Mouse (Mus musculus) T-helper 2 cell (primary cell): ENCODE measurements around the gene Tmem138.

Experiments
- in situ Hi-C: fragments of 300-600 bp; cut with MboI, MseI; formaldehyde crosslinking; loops from one replicate; pipeline ENCODE4 v1.15.1; 2025; ENCODE audit warnings: high pct_unique_total_duplicates

Tmem138 gene

DNA sequence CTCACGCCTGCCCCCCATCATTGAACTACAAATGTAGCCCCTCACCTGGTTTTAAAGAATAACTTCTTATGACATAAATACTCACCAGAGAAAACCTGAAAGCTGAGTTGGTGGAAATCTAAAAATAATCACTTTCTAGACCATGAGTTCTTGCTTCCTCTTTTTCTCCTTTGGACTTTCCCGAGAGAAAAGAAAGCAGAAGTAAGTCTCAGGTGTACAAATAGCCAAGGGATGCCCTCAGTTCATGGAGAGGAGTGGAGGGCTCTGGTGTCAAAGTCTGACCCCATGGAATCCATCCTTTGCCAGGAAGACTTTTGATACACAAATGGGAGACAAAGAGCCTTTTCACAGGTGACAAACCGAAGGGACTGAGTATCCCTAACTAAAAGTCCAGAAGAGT, 3.6 kb upstream of the Tmem138 start:
- in situ Hi-C loops = no loop called here

DNA sequence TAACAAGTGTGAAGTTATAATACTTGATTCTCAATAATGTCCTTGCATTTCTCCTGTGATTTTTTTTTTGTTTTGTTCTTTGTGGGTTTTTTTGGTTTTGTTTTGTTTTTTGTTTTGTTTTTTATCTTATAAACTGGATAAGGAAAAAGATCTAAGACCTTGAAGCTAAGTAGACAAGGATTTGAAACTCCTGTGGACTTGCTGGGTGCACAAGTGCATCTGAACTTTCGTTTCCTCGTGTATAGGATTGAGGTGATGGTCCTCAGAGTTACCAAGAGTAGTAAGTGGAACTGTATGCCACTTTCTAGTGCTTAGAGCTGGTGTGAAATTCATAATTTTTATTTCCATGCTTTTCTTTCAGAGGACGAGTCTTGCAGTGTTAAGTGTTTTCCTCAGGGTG, 2.9 kb upstream of the Tmem138 start:
- in situ Hi-C loops = no loop called here

DNA sequence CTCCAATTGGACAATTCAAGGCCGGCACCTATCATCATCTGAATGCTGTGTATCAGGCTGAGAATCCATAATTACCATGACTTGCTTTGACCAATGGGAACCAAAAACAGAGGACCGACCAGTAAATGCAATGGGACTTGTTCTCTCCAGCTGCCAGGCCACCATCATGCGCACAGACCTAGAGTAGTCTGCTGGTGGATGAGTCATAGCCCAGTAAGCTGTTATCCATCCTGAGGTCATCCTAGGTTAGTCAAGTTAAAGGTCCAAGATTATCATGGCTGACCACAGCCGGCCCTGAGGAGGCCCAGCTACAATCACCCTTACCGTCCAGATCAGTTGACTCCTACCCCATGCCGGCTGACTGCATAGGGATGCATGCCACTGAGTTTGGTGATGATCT, 7.5 kb downstream of the Tmem138 start:
- in situ Hi-C loops = no loop called here

DNA sequence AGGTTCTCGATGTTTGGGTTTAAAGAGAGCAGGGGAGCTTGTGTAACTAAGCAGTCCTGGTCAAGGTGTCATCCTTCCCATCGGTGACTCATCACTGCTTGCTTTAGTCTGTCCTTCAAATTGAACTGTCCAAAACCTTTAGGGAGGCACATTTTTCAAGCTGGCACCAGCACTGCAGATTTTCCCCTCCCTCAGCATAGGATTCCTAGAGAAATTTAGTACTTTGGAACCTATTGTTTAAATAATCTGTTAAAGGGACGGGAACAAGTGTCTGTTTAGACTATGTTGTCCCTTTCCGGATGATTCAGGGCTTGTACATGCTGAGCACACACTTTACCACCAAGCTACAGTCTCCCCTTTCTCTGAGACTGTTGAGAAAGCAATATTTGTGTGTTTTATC, 11.9 kb downstream of the Tmem138 start:
- in situ Hi-C loops = no loop called here

DNA sequence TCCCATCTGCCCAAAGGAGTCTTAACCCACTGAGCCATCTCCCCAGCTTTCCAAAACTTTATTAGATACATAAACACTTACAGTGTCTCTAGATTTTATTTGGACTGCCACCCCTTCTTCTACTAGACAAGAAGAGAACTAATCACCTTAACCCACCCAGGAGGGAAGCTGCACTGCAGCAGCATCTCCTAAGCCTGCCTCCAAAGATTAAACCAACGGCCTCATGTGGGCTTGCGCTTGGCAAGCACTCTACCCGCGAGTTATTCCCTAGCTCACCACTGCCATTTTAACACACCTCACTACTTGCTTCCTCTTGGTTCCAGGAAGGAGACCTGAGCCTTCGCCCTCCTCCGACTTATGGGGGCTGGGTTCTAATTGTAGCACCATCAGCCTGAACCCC, 12.9 kb downstream of the Tmem138 start:
- in situ Hi-C loops = no loop called here

DNA sequence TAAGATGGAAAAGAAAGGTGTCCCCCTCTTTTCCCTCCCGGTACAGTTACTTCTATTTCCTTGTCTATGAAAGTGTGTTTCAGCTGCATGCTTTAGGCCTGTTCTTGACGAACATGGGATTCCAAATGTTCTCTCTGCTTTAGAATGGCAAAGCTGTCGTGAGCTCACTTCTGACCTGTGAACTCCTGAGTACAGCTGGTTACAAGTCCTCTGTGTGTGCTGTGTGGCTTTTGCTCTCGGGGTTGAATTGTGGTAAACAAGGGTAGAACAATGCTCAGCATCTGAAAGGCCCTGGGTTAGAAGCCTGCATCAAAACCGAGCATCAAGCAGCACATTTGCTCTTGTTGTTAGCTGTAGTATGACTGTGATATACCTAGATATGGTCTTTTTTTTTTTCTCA, 14.8 kb downstream of the Tmem138 start:
- in situ Hi-C loops = no loop called here

DNA sequence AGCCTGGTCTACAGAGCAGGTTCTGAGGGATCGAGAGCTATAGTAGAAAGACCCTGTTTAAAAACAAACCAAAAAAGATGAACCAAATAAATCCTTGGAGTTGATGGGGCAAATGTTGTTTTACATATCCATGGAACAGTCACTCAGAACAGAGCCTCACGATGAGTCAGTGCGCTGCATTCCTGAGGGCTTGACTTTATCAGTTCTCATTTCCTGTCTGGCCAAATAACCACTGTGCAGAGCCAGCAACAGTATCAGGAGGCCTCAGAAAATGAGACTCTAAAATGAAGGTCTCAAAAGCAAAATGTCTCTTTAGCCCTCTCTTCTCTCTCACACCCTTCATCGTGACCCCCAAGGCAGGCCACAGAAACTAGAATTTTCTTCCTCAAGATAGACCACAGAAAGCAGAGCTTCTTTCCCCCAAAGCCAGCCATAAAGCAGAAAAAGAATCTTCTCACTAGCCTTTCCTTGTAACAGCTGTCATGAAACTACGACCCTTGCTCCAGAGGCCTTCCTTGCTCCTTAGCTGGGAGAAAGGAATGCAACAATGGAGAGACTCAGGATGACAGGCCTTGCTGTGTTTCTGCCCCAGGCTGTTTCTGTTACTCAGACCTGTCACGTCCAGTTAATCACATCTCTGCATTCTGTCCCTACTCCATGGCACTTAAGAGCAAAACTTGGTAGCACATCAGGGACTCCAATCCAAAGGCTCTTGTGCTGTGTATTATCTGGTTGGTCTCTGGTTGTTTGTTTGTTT, 15.4 kb downstream of the Tmem138 start:
- in situ Hi-C loops = no loop called here

DNA sequence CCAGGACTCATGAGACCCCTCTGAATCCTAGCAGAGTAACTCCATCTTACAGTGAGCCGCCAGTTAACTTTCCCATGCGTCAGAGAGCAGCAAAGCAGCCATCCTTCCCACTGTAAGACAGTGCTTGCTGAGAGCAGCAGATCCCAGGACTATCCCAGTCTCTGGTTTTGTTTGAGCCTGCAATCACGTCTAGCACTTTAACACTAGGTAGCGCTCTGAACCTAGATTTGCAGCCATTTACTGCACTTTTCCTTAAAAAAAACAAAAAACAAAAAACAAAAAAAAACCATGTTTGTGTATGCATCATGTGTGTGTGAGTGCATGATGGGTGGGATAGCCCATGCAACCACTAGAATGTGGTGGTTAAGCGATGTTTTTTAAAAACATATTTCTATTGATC, 17.1 kb downstream of the Tmem138 start:
- in situ Hi-C loops = no loop called here

DNA sequence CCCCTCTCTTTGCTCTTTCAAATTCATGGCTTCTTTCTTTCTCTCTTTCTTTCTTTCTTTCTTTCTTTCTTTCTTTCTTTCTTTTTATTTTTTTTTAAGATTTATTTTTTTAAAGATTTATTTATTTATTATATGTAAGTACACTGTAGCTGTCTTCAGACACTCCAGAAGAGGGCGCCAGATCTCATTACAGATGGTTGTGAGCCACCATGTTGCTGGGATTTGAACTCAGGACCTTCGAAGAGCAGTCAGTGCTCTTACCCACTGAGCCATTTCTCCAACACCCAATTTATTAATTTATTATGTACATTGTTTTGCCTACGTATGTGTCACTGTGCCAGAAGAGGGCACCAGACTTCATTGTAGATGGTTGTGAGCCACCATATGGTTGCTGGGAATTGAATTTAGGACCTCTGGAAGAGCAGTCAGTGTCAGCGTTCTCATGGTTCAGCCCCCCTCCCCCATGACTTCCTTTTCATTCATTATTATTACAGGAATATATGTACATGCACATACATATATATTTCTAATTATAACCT, 19.3 kb downstream of the Tmem138 start:
- in situ Hi-C loops = loop anchor here (10.0 kb wide), 1 partner anchor 47 kb away; the partner anchor contains the start of genes Ddb1 and Tkfc

DNA sequence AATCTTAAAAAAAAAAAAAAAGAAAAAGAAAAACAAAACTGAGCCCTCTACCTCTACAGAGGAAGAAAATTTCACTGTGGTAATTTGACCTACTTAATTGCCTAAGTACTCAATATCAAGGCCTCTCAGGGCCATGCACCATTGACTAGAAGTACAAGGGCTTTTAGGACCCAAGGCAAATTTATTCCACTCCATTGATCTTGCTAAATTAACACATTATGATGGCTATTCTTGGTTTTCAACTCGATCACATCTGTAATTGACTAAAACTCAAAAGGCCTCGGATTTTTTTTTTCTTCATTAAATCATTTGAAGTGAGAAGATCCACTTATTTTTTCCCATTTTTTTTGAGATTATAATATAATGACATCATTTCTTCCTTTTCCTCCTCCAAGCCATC, 19.7 kb downstream of the Tmem138 start:
- in situ Hi-C loops = loop anchor here (10.0 kb wide), 1 partner anchor 47 kb away; the partner anchor contains the start of genes Ddb1 and Tkfc

DNA sequence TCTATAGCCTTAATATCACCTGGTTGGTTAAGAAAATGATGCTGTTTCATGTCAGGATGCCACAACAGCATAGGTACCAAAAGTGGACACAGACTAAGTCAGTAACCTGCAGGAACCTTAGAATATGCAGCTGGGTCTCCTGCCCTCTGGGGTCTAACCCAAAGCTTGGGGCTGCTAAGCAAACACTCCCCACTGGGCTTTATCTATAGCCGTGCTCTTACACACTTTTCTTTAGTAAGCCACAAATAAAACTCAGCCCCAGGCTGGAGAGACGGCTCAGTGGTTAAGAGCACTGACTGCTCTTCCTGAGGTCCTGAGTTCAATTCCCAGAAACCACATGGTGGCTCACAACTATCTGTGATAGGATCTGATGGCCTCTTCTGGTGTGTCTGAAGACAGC, 20.2 kb downstream of the Tmem138 start:
- in situ Hi-C loops = loop anchor here (10.0 kb wide), 1 partner anchor 48 kb away; the partner anchor contains the start of genes Ddb1 and Tkfc

DNA sequence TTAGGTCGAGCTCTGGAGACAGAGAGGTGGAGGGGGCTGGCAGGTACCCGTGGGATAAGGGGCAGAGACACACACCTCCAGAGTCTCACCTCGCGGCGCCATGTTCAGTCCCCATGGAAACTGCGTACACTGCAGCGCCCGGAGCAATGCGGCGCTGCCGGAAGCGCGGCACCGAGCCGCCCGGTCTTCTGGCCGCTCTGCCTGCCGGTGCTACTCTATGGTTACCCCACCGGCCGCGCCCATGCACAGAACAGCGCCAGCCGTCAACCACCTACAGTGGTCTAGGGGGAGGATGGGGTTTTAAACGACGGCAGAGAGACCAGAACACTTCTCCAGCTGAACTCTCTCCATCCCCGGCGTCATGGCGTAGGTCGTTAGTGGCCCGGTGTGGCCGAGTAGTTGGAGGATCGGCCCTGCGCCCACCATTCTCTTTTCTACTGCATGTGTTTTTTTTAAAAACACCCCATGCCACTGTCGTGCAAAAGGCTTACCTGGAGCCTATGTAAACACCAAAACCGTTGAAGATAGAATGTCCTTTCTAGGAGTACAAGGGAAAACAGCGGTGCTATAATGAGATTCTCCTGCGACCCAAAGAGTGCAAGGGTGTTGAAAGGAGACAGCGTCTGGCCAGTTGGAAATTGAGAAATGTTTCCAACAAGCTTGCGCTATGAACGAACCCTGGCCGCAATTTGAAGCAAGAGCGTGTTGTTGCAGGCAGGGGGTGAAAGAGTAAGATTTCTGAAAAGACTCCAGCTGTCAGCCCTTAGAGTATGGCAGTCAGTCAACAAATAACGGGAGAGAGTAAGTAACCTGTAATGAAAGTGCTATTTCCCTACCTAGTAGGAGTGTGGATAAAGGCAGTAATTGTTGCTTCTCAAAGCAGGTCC, 21.3 kb downstream of the Tmem138 start, which contains the start of gene Tmem216:
Gene Tmem216 (minus strand): TSS at position 615 of the 887 bp plus-strand sequence.
- in situ Hi-C loops = loop anchor here (10.0 kb wide), 1 partner anchor 49 kb away; the partner anchor contains the start of genes Ddb1 and Tkfc

DNA sequence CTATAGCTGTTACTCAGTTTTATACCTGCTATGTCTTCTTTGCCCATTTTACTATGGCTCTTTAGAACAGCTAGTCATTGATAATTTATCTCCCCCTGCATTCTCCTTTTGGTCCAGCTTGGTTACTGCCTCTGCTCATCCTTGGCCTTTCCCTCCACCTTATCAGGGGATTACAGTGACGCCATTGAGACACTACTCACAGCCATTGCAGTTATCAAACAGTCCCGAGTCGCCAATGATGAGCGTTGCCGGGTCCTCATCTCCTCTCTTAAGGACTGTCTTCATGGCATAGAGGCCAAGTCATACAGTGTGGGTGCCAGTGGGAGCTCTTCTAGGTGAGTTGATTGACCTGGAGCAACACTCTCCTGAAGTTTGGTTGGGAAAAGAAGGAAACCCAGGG, 37.7 kb downstream of the Tmem138 start:
- in situ Hi-C loops = no loop called here

DNA sequence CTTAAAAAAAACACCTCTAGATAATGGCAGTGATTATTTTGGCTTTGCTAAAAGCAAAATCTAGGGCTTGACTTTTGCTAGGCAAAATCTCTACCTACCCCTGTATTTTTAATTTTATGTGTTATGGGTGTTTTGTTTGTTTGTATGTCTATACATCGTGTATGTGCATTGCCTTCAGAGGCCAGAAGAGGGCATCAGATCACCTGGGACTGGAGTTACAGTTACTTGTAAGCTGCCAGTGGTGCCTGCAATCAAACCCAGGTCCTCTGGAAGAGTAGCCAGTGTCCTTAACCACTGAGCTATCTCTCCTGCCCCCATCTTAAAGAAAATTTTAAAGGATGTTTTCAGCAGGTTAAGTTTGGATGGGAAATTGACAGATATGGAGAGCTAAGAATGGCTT, 47.1 kb downstream of the Tmem138 start:
- in situ Hi-C loops = loop anchor here (5.0 kb wide), 1 partner anchor 62 kb away; no protein-coding TSS in a partner anchor

DNA sequence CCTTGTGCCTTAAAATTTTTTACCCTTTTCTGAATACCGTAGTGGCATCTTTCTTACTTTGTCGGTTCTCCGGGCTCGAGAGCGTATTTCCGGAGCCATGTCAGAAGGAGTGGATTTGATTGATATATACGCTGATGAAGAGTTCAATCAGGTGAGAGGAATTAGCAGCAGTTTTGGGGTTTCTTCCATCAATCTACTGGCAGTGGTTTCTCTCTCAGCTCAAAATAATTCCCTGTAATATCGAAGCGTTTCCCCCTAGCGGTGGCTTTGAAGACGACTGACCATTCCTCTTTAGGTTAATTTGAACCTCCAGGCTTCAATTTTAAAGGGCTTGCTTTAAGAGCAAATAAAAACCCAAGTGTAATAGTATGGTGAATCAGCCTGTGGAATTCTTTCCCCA, 51.3 kb downstream of the Tmem138 start, which contains the start of gene Sdhaf2:
Gene Sdhaf2 (minus strand): TSS at position 233 of the 400 bp plus-strand sequence.
- in situ Hi-C loops = no loop called here

DNA sequence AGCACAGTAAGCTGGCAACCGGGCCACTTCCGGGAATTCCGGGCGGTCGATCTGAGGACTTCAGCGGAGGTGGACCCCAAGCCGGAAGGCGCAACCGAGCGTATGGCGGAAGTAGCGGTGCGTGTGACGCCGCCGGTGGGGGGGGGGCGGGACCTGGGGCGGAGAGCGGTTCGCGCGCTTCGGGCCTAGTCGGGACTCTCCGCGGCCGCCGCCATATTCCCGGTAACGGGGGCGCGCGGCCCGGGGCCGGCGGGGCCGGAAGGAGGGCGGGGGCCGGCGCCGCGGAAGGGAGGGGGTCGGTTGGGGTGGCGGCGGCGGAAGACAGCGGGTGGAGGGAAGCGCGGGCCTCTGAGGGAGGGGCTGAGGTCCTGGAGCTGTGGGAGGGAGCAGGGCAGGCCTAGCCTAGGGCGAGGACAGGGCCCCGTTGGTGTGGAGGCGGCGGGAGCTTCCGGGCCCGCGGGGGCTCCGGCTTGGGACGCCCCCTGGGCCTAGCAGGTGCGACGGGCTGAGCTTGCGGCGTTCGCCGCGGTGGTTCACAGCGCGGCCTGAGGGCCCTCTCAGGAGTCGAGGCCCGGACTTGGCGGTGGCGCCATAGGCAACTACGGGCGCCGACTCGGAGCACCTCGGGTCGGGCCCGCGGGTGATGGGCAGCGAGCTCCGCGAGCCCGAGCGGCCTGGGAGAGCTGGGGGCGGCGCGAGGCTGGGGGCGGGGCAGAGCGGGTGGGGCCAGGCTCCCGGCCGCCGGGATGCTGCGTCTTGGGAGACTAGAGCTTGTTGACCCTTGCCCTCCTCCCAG, 51.9 kb downstream of the Tmem138 start, which contains the start of gene Cpsf7:
Gene Cpsf7 (plus strand): TSS at position 161 of the 796 bp plus-strand sequence.
- in situ Hi-C loops = no loop called here

DNA sequence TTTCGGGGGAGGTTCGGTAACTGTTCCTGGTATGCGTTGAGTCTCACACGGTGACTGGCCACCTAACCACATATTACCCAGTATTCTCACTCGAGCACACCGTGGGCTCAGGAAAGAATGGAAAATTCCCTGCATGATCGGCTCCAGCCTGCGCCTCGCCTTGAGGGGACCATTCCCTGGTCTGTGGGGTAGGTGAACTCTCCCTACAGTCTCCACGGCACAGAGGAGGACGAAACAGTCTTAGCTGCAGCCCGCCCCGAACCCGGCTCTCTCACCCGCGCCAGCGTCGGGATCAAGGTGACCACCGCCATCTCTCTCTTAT, 52.4 kb downstream of the Tmem138 start:
- in situ Hi-C loops = no loop called here

DNA sequence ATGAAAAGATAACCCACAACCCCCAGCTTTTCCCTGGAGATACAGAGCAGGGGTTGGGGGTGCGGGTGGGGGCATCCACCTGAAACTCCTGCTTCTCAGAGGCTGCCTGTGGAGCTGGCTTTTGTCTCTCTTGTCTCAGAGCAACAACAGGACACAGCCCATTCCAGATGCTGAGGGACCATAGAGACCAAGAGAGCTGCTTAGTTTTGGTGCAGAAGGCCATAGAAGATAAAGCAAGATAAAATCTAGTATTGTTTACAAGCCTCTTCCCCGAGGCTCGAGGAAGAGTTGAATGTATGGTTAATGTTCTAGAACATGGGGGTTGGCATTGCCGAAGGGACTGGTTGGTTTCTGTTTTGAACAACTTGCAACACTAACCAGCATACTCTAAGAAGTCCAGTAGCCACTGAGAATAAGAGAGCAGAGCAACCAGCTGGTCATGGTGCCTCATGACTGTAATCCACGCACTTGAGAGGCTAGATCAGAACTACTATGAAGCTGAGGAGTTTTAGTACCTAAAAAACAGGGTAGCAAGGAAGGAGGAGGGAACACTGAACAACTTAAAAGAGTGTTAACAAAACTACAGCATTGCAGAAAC, 53.6 kb downstream of the Tmem138 start:
- in situ Hi-C loops = no loop called here

DNA sequence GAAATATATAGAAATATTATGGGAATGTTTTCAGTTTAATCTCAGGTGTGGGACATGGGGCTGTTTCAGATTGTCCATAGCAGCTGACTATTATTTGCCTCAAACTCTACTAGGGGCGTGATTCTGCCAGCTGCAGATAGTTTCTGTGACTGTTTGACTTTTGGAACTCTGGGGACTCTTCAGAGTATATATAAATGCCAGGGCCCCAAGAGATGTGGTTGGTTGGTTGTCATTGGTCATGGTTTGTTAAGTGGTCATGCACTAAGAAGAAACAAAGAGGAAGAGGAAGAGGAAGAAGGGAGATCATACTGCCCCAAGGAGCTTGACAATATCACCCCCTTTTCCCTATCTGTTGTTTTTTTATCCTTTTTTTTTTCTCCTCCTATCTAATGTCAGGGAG, 55.2 kb downstream of the Tmem138 start:
- in situ Hi-C loops = no loop called here
